Mouse (Mus musculus) neural tube, postnatal 0 days (tissue): ENCODE data around the gene Enpp1. TPM values are rescaled to one million over a fixed set of nuclear protein-coding genes. Genes with fewer than 3 reads are reported as not detected.

Source experiments
- polyA plus RNA-seq: library from polyadenylated mRNA; unstranded; fragments of >200 nt; fragmentation: Nextera tagmentation; extraction: Ambion mirVana; gene quantifications from 2 replicates; pipeline ENCODE4 v1.2.1, GENCODE M21; 2015

Gene Enpp1
- 4.2 and 4.8 TPM in 2 replicates for polyA plus RNA-seq

GRCm38 (mm10) chr10:24711480-24712366 is at the start of gene Enpp1:
Gene Enpp1, minus strand, starts transcription at chr10:24712159.

GRCm38 (mm10) chr10:24595250-24596002 is 116.5 kb downstream of the Enpp1 start, which contains the start of gene Ccn2:
Gene Ccn2, plus strand, starts transcription at chr10:24595442.

Other genes starting within 250 kb of the Enpp1 start
- gene Ccn2, start 116.7 kb downstream of the Enpp1 start, polyA plus RNA-seq, result 5.0 and 7.1 TPM in 2 replicates
- gene Enpp3, start 130.7 kb upstream of the Enpp1 start, polyA plus RNA-seq, result 1.6 and 2.1 TPM in 2 replicates
- gene Med23, start 157.8 kb upstream of the Enpp1 start, polyA plus RNA-seq, result 13.2 and 16.0 TPM in 2 replicates
- gene Arg1, start 215.3 kb upstream of the Enpp1 start, polyA plus RNA-seq, result 2.6 and 2.8 TPM in 2 replicates